Mouse (Mus musculus): ENCODE measurements around the gene Apaf1. TPM values are rescaled to one million over a fixed set of nuclear protein-coding genes. Genes with fewer than 3 reads are reported as not detected.

Gene Apaf1
- polyA plus RNA-seq (2021; fragmentation: Nextera tagmentation): 7.3 and 9.3 TPM in 2 replicates
- long read RNA-seq, experiment 1, partial matches to known transcripts: 4 of 23 reads
- long read RNA-seq, experiment 1, other reads (novel, unspliced or antisense): 19 of 23 reads
- long read RNA-seq, experiment 2, partial matches to known transcripts: 13 of 41 reads
- long read RNA-seq, experiment 2, other reads (novel, unspliced or antisense): 28 of 41 reads

DNA sequence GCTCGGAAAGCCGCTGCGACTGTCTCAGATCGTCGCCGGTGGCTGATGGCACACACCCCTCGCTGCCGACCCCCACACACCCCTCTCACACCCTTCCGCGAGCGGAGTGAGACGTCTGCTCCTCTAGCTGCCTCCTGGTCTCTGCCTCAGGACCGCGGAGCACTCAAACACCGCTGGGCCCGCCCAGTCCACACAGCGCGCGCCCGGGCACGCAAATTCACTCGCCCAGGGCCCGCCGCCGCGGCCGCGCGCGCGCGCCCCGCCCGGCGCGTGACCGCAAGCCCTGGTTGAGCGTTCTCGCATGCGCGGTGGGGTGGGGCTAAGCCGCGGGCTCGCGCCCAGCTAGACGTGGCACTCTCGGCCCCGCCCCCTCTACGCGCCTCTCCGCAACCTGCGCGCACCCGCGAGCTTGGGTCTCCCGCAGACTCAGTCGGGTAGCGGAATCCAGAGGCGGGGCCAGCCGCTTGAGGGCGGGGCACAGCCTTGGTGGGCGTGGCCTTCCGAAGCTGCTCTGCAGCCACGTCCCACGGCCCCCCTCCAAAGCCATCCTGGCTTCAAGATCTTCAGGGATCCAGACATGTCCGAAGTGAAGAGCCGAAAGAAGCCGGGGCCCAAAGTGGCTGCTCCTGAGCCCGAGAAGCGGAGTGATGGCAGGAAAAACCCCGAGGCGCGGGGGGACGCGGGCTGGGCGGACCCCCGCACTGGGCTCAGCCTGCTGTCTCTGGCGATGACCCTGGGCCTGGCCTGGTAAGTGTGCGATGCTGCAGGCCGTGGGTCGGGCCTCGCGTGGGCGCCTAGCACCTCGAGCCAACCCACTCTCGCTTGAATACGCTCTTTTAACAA is at the start of gene Apaf1, which contains the start of gene Ikbip:
Gene Apaf1, minus strand, starts transcription at position 221 of the 843 bp plus-strand sequence.
Gene Ikbip, plus strand, starts transcription at position 391 of the 843 bp plus-strand sequence.

DNA sequence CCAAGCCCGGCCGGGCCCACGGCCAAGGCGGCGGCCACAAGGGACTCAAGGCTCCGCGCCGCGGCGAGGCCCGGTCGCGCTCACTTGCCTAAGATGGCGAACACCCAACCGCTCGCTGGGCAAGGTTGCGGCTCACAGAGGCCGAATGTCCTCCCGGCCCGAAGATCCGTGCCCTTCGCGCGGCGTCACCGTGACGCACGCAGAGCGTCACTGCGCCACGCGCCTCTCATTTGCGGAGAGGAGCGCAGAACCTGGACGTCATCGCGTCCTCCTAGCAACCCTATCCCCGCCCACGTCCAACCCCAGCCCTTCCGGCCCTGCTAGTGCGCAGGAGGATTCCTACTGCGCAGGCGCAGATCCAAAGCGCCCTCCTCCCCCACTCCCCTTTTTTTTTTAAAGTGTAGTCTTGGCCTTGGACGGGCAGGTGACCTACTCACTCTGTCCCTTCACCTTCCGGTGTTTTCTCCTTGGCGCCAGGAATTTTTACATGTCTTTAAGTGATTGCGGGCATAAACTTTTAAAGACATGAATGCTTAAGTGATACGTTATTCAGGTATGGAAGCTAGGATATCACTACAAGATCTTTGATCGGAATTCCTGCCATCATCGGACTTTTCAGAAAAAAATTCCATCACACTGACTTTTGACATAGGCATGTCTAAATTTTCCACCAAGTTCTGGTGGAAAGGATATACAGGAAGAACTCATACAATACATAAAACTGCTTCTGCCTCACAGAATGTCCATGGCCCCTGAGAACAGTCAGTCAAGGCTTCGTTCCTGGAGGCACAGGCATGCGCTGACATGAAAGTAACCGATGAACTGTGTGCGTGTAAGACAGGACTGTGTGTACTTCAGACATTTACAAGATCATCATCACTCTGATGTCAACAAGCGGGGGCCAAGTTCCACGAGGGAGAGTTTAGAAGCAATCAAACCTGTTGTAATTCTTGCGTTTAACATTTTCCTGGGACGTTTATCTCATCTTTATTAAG is 41.6 kb upstream of the Apaf1 start, which contains the start of gene Slc25a3:
Gene Slc25a3, minus strand, starts transcription at position 232 of the 995 bp plus-strand sequence.

Other genes starting within 250 kb of the Apaf1 start
- 15.9 and 16.5 TPM in 2 replicates for gene Ikbip, start 170 bp upstream of the Apaf1 start, polyA plus RNA-seq (2021; fragmentation: Nextera tagmentation)
- 1,085 and 1,105 TPM in 2 replicates for gene Slc25a3, start 41.3 kb upstream of the Apaf1 start, polyA plus RNA-seq (2021; fragmentation: Nextera tagmentation)
- gene Tmpo, start 98.5 kb upstream of the Apaf1 start, polyA plus RNA-seq (2021; fragmentation: Nextera tagmentation): 3.9 and 5.2 TPM in 2 replicates